Mouse (Mus musculus) lung, postnatal 0 days (tissue): ENCODE results near the gene Asic5.

Experiments
- CTCF ChIP-seq: IDR thresholded peaks from 2 replicates; pipeline ENCODE4 v1.5.1; 2016; ENCODE audit warnings: antibody characterized with exemption, mild to moderate bottlenecking
- EP300 ChIP-seq: IDR thresholded peaks from 2 replicates; pipeline ENCODE4 v1.6.1; 2016; ENCODE audit warnings: antibody characterized with exemption, mild to moderate bottlenecking, control low read depth

DNA sequence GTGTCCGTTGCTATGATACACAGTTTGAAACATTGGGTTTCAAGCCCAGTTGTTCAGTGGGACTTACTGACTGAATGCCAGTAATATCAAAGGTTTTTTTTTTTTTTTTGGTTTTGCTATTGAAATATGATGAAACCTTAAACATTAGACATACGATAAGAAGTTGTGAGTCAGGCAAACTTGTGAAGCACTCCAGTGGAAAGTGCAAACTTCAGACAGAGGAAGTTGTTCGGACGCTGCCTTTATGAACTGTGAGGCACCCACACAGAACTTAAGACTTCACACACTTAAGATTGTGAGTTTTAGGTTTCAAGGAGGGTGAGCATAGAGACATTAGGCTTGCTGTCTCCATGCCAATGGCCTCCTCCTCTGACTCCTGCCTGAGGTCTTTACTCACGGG is 514 bp upstream of the Asic5 start:
- TF ChIP-seq CTCF (no peak), EP300 (no peak)
